Mouse (Mus musculus) lung, adult 2 months (tissue): ENCODE results near the gene Vmn2r55.
"Not testable (repeated sequence)": the region's sequence is repeated elsewhere in the genome, so short reads cannot be mapped to it uniquely, and the experiment has no call there.

Source experiments
- CTCF ChIP-seq: fragments of 200-500 bp; IDR thresholded peaks from 2 replicates; pipeline ENCODE4 v1.5.1; 2011; ENCODE audit warnings: mild to moderate bottlenecking, low read length, control low read depth; ENCODE audit not compliant: insufficient read depth
- POLR2A ChIP-seq: fragments of 200-500 bp; IDR thresholded peaks from 2 replicates; pipeline ENCODE4 v1.6.1; 2011; ENCODE audit warnings: low read depth, mild to moderate bottlenecking, control low read depth, low read length, borderline replicate concordance; ENCODE audit errors: extremely low read depth

DNA sequence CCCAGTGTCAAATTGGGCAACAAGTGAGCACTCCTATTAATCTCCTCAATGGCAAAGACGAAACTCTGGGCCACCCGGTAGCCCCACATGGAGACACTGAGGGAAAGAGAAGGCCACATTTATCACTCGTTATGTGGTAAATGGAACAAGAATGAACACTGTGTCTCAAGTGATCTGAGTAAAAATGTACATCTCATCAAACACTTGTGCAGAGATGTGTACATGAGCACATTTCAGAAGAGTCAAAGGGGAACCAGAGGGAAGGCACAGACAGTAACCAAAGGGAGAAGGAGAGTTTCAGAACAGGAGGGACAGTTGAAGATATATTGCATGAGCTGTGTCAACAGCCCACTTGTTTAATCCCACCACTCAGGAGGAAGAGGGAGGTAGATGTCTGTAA lies at the start of gene Vmn2r55:
- not testable (repeated sequence) for TF ChIP-seq POLR2A, CTCF
